Mouse (Mus musculus) myocyte (in vitro differentiated cells): ENCODE data around the gene Trim67. TPM values are rescaled to one million over a fixed set of nuclear protein-coding genes. Genes with fewer than 3 reads are reported as not detected.

ENCODE experiments used
- H3K27me3 ChIP-seq: one replicate; pipeline ENCODE4 v1.6.1; 2011; ENCODE audit not compliant: control insufficient read depth, insufficient read depth, insufficient read length
- H3K36me3 ChIP-seq: one replicate; pipeline ENCODE4 v1.6.1; 2011; ENCODE audit not compliant: control insufficient read depth, insufficient read depth
- H3K4me2 ChIP-seq: one replicate; pipeline ENCODE4 v1.6.1; 2011; ENCODE audit warnings: low read depth, control low read depth
- H3K4me3 ChIP-seq: one replicate; pipeline ENCODE4 v1.5.1; 2011; ENCODE audit warnings: mild to moderate bottlenecking, control low read depth, moderate library complexity
- H3K79me2 ChIP-seq: one replicate; pipeline ENCODE4 v1.6.1; 2011; ENCODE audit not compliant: control insufficient read depth, insufficient read depth
- H3ac ChIP-seq: one replicate; pipeline ENCODE4 v1.6.1; 2011; ENCODE audit not compliant: control insufficient read depth, insufficient read length
- CEBPB ChIP-seq: IDR thresholded peaks from 2 replicates; pipeline ENCODE4 v1.6.1; 2011; ENCODE audit warnings: mild to moderate bottlenecking, moderate library complexity; ENCODE audit not compliant: poor library complexity, insufficient read depth, severe bottlenecking
- E2F4 ChIP-seq: IDR thresholded peaks from one replicate; pipeline ENCODE4 v1.6.1; 2011; ENCODE audit warnings: mild to moderate bottlenecking, control low read depth, moderate library complexity; ENCODE audit not compliant: insufficient read depth
- MAX ChIP-seq: IDR thresholded peaks from one replicate; pipeline ENCODE4 v1.6.1; 2011; ENCODE audit warnings: low read depth, mild to moderate bottlenecking, control low read depth
- MYOD1 ChIP-seq, 3 experiments: IDR thresholded peaks; one replicate each; pipeline ENCODE4 v1.6.1; 2011; ENCODE audit warnings: control low read depth in 2 of 3, low read depth in 2 of 3, mild to moderate bottlenecking in 2 of 3, moderate library complexity in 1 of 3; ENCODE audit not compliant: insufficient read length in 2 of 3, control insufficient read depth in 1 of 3
- MYOG ChIP-seq, 3 experiments: IDR thresholded peaks; one replicate each; pipeline ENCODE4 v1.6.1; 2011; ENCODE audit warnings: control low read depth in 2 of 3, low read depth in 2 of 3, mild to moderate bottlenecking in 2 of 3; ENCODE audit not compliant: insufficient read length in 2 of 3, control insufficient read depth in 1 of 3, insufficient read depth in 1 of 3
- POLR2A ChIP-seq: IDR thresholded peaks from one replicate; pipeline ENCODE4 v1.6.1; 2011; ENCODE audit warnings: low read depth, mild to moderate bottlenecking, control low read depth, moderate library complexity; ENCODE audit not compliant: insufficient read length
- POLR2AphosphoS2 ChIP-seq: IDR thresholded peaks from one replicate; pipeline ENCODE4 v1.6.1; 2011; ENCODE audit warnings: low read depth, control low read depth; ENCODE audit not compliant: insufficient read length
- REST ChIP-seq: IDR thresholded peaks from one replicate; pipeline ENCODE4 v1.6.1; 2011; ENCODE audit warnings: mild to moderate bottlenecking, control low read depth, moderate library complexity; ENCODE audit not compliant: insufficient read depth, insufficient read length
- SRF ChIP-seq: IDR thresholded peaks from one replicate; pipeline ENCODE4 v1.6.1; 2011; ENCODE audit warnings: low read depth; ENCODE audit not compliant: control insufficient read depth, insufficient read length
- TCF12 ChIP-seq: IDR thresholded peaks from one replicate; pipeline ENCODE4 v1.6.1; 2011; ENCODE audit warnings: mild to moderate bottlenecking, control low read depth; ENCODE audit not compliant: poor library complexity, insufficient read depth, severe bottlenecking
- TCF3 ChIP-seq: IDR thresholded peaks from one replicate; pipeline ENCODE4 v1.6.1; 2011; ENCODE audit warnings: low read depth, control low read depth; ENCODE audit not compliant: insufficient read length
- USF1 ChIP-seq: IDR thresholded peaks from one replicate; pipeline ENCODE4 v1.6.1; 2011; ENCODE audit warnings: low read depth, mild to moderate bottlenecking, control low read depth, moderate library complexity
- polyA plus RNA-seq: library from polyadenylated mRNA; unstranded; fragments of >200 nt; fragmentation: generic; extraction: Trizol; gene quantifications from one replicate; pipeline ENCODE4 v1.2.1, GENCODE M21; 2012; ENCODE audit warnings: missing spikeins

Trim67 gene
- polyA plus RNA-seq, 1 experiment, result 0.01 TPM

- Histone ChIP-seq H3K4me3 (no peak overlapping the region), H3K79me2 (no peaks in the 10 kb centered on the region), H3K36me3 (no peaks in the 10 kb centered on the region), H3K4me2 (no peak overlapping the region), H3K27me3 (peaks cover 23% of the 10 kb centered on the region), H3ac (no peak overlapping the region)
- TF ChIP-seq TCF3, result no peak
- TF ChIP-seq MYOD1 (IDR thresholded peaks at IDR 0.05; ENCODE audit: control insufficient read depth in 1 of 3, insufficient read length in 2 of 3, low read depth in 2 of 3), result no peak
- no peak for TF ChIP-seq REST
- TF ChIP-seq SRF, result no peak
- no peak for TF ChIP-seq MAX
- no peak for TF ChIP-seq MYOG (IDR thresholded peaks at IDR 0.05; ENCODE audit: control insufficient read depth in 1 of 3, insufficient read depth in 1 of 3, insufficient read length in 2 of 3, low read depth in 2 of 3)
- no peak for TF ChIP-seq POLR2A
- TF ChIP-seq USF1, result no peak
- TF ChIP-seq TCF12, result no peak
- TF ChIP-seq CEBPB, result no peak
- no peak for TF ChIP-seq E2F4
- TF ChIP-seq POLR2AphosphoS2, result no peak
Observed at GRCm38 (mm10) chr8:124813326-124813725, 20.4 kb downstream of the Trim67 start.

- H3K4me3 ChIP-seq, result no peak overlapping the region
- H3K27me3 ChIP-seq, result peaks cover 29% of the 10 kb centered on the region
- H3K79me2 ChIP-seq, result no peaks in the 10 kb centered on the region
- TF ChIP-seq CEBPB, result no peak
- no peak for TF ChIP-seq MYOD1 (IDR thresholded peaks at IDR 0.05; ENCODE audit: control insufficient read depth in 1 of 3, insufficient read length in 2 of 3, low read depth in 2 of 3)
- no peak for TF ChIP-seq TCF3
- no peak for TF ChIP-seq E2F4
- TF ChIP-seq POLR2A, result no peak
- no peak for TF ChIP-seq MAX
- no peak for TF ChIP-seq SRF
- no peak for TF ChIP-seq TCF12
- no peak for TF ChIP-seq REST
- no peak for TF ChIP-seq USF1
- TF ChIP-seq MYOG (IDR thresholded peaks at IDR 0.05; ENCODE audit: control insufficient read depth in 1 of 3, insufficient read depth in 1 of 3, insufficient read length in 2 of 3, low read depth in 2 of 3), result no peak
- TF ChIP-seq POLR2AphosphoS2, result no peak
- no peak overlapping the region for H3ac ChIP-seq
- no peak overlapping the region for H3K4me2 ChIP-seq
- H3K36me3 ChIP-seq, result no peaks in the 10 kb centered on the region
Observed at GRCm38 (mm10) chr8:124815870-124816269, 23.0 kb downstream of the Trim67 start.

GRCm38 (mm10) chr8:124816866-124817265 lies 24.0 kb downstream of the Trim67 start:
- no peaks in the 10 kb centered on the region for H3K36me3 ChIP-seq
- no peak overlapping the region for H3K4me2 ChIP-seq
- H3ac ChIP-seq, result no peak overlapping the region
- H3K79me2 ChIP-seq, result no peaks in the 10 kb centered on the region
- H3K27me3 ChIP-seq, result peaks cover 28% of the 10 kb centered on the region
- no peak overlapping the region for H3K4me3 ChIP-seq
- TF ChIP-seq MYOD1 (IDR thresholded peaks at IDR 0.05; ENCODE audit: control insufficient read depth in 1 of 3, insufficient read length in 2 of 3, low read depth in 2 of 3), result no peak
- no peak for TF ChIP-seq TCF3
- TF ChIP-seq REST, result no peak
- TF ChIP-seq SRF, result no peak
- no peak for TF ChIP-seq USF1
- TF ChIP-seq POLR2AphosphoS2, result no peak
- no peak for TF ChIP-seq MAX
- no peak for TF ChIP-seq E2F4
- no peak for TF ChIP-seq MYOG (IDR thresholded peaks at IDR 0.05; ENCODE audit: control insufficient read depth in 1 of 3, insufficient read depth in 1 of 3, insufficient read length in 2 of 3, low read depth in 2 of 3)
- TF ChIP-seq CEBPB, result no peak

- Histone ChIP-seq H3ac (no peak overlapping the region), H3K4me3 (no peak overlapping the region), H3K27me3 (peaks cover 27% of the 10 kb centered on the region), H3K4me2 (no peak overlapping the region), H3K79me2 (no peaks in the 10 kb centered on the region), H3K36me3 (no peaks in the 10 kb centered on the region)
- TF ChIP-seq SRF (no peak), REST (no peak), POLR2A (no peak), E2F4 (no peak), MAX (no peak), MYOD1 (IDR thresholded peaks at IDR 0.05; ENCODE audit: control insufficient read depth in 1 of 3, insufficient read length in 2 of 3, low read depth in 2 of 3) (no peak), MYOG (IDR thresholded peaks at IDR 0.05; ENCODE audit: control insufficient read depth in 1 of 3, insufficient read depth in 1 of 3, insufficient read length in 2 of 3, low read depth in 2 of 3) (no peak), CEBPB (no peak)
Observed at GRCm38 (mm10) chr8:124817361-124817760, 24.5 kb downstream of the Trim67 start.

- Histone ChIP-seq H3K36me3 (no peaks in the 10 kb centered on the region), H3K4me2 (no peak overlapping the region), H3K4me3 (no peak overlapping the region), H3ac (no peak overlapping the region), H3K79me2 (no peaks in the 10 kb centered on the region), H3K27me3 (peaks cover 31% of the 10 kb centered on the region)
- no peak for TF ChIP-seq MAX
- TF ChIP-seq E2F4, result no peak
- TF ChIP-seq POLR2A, result no peak
- no peak for TF ChIP-seq TCF3
- TF ChIP-seq REST, result no peak
- TF ChIP-seq POLR2AphosphoS2, result no peak
- no peak for TF ChIP-seq MYOG (IDR thresholded peaks at IDR 0.05; ENCODE audit: control insufficient read depth in 1 of 3, insufficient read depth in 1 of 3, insufficient read length in 2 of 3, low read depth in 2 of 3)
- no peak for TF ChIP-seq TCF12
- TF ChIP-seq SRF, result no peak
- no peak for TF ChIP-seq CEBPB
- no peak for TF ChIP-seq USF1
- no peak for TF ChIP-seq MYOD1 (IDR thresholded peaks at IDR 0.05; ENCODE audit: control insufficient read depth in 1 of 3, insufficient read length in 2 of 3, low read depth in 2 of 3)
Observed at GRCm38 (mm10) chr8:124819612-124820115, 26.8 kb downstream of the Trim67 start.
